Mouse (Mus musculus): ENCODE data around the gene Il24. TPM values are rescaled to one million over a fixed set of nuclear protein-coding genes. Genes with fewer than 3 reads are reported as not detected.

Gene Il24
- polyA plus RNA-seq (2014; fragmentation: Nextera tagmentation; extraction: Ambion mirVana) = not detected in 2 replicates

- Histone ChIP-seq H3K27me3 (replicated peaks; ENCODE audit: control insufficient read depth, insufficient read depth, low read length) (0 out of 2 replicates have a peak, but pooled peaks cover 3% of the 10 kb centered on the region), H3K36me3 (ENCODE audit: control insufficient read depth, insufficient read depth, low read length) (no peaks in the 10 kb centered on the region), H3K9me3 (ENCODE audit: control insufficient read depth, low read length) (no peaks in the 10 kb centered on the region), H3K4me3 (ENCODE audit: low read depth, low read length) (no peak within 1 kb of the TSS), H3K9ac (ENCODE audit: low read depth, low read length) (no peak within 1 kb of the TSS), H3K4me1 (replicated peaks; ENCODE audit: control insufficient read depth, insufficient read depth, low read length) (no peaks in the 10 kb centered on the region), H3K27ac (ENCODE audit: low read depth, low read length) (no peak within 1 kb of the TSS), H3K4me2 (no peak within 1 kb of the TSS)
- DNase-seq (ENCODE audit: low spot score) = no peak
- no peak for ATAC-seq (replicated peaks; ENCODE audit: low FRiP score)
Observed at GRCm38 (mm10) chr1:130887354-130887753, at the start of gene Il24. Il24 (minus strand) TSS chr1:130887454.

DNA sequence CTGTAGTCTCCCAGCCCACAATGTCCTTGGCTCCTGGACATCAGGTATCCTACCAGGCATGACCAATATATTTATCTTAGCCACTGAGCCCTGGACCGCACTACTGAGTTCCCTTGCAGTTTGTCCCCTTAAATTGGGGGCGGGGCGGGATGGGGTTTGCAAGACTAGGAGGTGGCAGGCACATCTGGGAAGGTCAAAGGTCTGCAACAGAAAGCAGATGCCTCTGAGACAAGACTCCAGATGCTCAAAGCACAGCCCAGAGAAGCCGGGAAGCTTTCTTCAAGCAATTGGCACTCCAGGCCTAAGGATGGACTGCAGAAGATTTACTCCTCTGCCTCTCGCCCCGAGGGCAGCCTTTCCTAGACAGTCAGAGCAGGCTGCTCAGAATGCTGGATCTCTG is 49.1 kb upstream of the Il24 start:
- no peaks in the 10 kb centered on the region for H3K9me3 ChIP-seq (ENCODE audit: control insufficient read depth, low read length)
- DNase-seq (ENCODE audit: low spot score) (no peak), ATAC-seq (replicated peaks; ENCODE audit: low FRiP score) (no peak)
- no peaks in the 10 kb centered on the region for H3K4me1 ChIP-seq (replicated peaks; ENCODE audit: control insufficient read depth, insufficient read depth, low read length)
- no peak overlapping the region for H3K27ac ChIP-seq (ENCODE audit: low read depth, low read length)
- no peak overlapping the region for H3K4me2 ChIP-seq
- WGBS = 51% methylated on average over 6 of the region's 6 CpGs
- no peak overlapping the region for H3K4me3 ChIP-seq (ENCODE audit: low read depth, low read length)
- H3K27me3 ChIP-seq (replicated peaks; ENCODE audit: control insufficient read depth, insufficient read depth, low read length) = no peaks in the 10 kb centered on the region
- H3K36me3 ChIP-seq (ENCODE audit: control insufficient read depth, insufficient read depth, low read length) = no peaks in the 10 kb centered on the region
- no peak overlapping the region for H3K9ac ChIP-seq (ENCODE audit: low read depth, low read length)

DNA sequence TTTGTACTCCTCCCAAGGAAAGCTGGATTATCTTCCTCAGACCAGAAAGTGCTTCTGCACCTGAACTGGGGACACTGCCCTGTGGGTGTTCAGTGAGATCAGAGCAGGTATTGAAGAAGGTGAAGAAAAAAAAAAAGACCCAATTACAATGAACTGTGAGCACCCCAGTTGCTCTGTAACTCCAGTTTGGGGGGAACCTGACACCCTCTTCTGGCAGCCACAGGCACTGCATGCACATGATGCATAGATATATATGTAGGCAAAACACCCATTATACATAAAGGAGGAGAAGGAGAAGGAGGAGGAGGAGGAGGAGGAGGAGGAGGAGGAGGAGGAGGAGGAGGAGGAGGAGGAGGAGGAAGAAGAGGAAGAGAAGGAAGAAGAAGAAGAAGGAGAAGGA is 39.2 kb upstream of the Il24 start:
- no peak overlapping the region for H3K27ac ChIP-seq (ENCODE audit: low read depth, low read length)
- DNase-seq (ENCODE audit: low spot score) (no peak), ATAC-seq (replicated peaks; ENCODE audit: low FRiP score) (no peak)
- H3K9ac ChIP-seq (ENCODE audit: low read depth, low read length) = no peak overlapping the region
- no peaks in the 10 kb centered on the region for H3K36me3 ChIP-seq (ENCODE audit: control insufficient read depth, insufficient read depth, low read length)
- H3K4me2 ChIP-seq = no peak overlapping the region
- H3K4me1 ChIP-seq (replicated peaks; ENCODE audit: control insufficient read depth, insufficient read depth, low read length) = no peaks in the 10 kb centered on the region
- no peak overlapping the region for H3K4me3 ChIP-seq (ENCODE audit: low read depth, low read length)
- no peaks in the 10 kb centered on the region for H3K27me3 ChIP-seq (replicated peaks; ENCODE audit: control insufficient read depth, insufficient read depth, low read length)
- H3K9me3 ChIP-seq (ENCODE audit: control insufficient read depth, low read length) = no peaks in the 10 kb centered on the region

GRCm38 (mm10) chr1:130918323-130918980 is 31.2 kb upstream of the Il24 start:
- no peaks in the 10 kb centered on the region for H3K36me3 ChIP-seq (ENCODE audit: control insufficient read depth, insufficient read depth, low read length)
- no peaks in the 10 kb centered on the region for H3K4me1 ChIP-seq (replicated peaks; ENCODE audit: control insufficient read depth, insufficient read depth, low read length)
- DNase-seq (ENCODE audit: low spot score) (no peak), ATAC-seq (replicated peaks; ENCODE audit: low FRiP score) (no peak)
- no peak overlapping the region for H3K4me2 ChIP-seq
- H3K9me3 ChIP-seq (ENCODE audit: control insufficient read depth, low read length) = no peaks in the 10 kb centered on the region
- 6% methylated on average over 1 of the region's 1 CpGs for WGBS
- no peaks in the 10 kb centered on the region for H3K27me3 ChIP-seq (replicated peaks; ENCODE audit: control insufficient read depth, insufficient read depth, low read length)
- H3K4me3 ChIP-seq (ENCODE audit: low read depth, low read length) = no peak overlapping the region
- no peak overlapping the region for H3K27ac ChIP-seq (ENCODE audit: low read depth, low read length)
- no peak overlapping the region for H3K9ac ChIP-seq (ENCODE audit: low read depth, low read length)

DNA sequence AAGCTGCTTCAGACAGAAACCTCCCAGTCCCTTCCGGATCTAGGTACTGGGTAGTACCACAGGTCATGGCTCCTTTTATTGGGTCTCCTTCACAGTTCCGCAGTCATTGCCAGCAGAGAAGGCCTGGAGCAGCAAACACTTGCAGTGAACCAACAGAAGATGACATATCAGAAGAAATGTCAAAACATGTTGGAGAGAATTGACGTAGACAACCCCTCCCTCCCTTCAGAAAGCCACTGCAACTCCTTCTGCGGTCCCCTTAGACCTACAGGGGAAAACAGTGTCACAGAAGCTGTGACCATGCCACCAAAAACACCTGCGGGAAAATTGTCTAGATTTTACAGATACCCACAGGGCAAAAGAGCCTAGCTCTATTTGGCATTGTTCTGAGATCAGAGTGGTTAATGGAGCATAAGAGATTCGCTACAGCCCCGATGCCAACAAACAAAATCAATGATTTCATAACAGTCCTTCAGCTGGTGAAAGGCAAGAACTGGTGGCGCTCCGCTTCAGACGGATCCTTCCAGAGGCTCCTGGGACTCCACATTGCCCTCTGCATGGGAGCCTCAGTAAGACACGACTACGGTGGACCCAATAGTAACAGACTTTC is 24.3 kb upstream of the Il24 start, which contains the start of gene Il20:
TSS of gene Il20 (minus strand) at position 51 of the 610 bp plus-strand sequence.
- Histone ChIP-seq H3K27ac (ENCODE audit: low read depth, low read length) (no peak within 1 kb of the TSS), H3K36me3 (ENCODE audit: control insufficient read depth, insufficient read depth, low read length) (no peaks in the 10 kb centered on the region), H3K4me2 (no peak within 1 kb of the TSS), H3K4me3 (ENCODE audit: low read depth, low read length) (no peak within 1 kb of the TSS), H3K4me1 (replicated peaks; ENCODE audit: control insufficient read depth, insufficient read depth, low read length) (no peaks in the 10 kb centered on the region), H3K9me3 (ENCODE audit: control insufficient read depth, low read length) (no peaks in the 10 kb centered on the region), H3K9ac (ENCODE audit: low read depth, low read length) (no peak within 1 kb of the TSS), H3K27me3 (replicated peaks; ENCODE audit: control insufficient read depth, insufficient read depth, low read length) (no peaks in the 10 kb centered on the region)
- DNase-seq (ENCODE audit: low spot score) (no peak), ATAC-seq (replicated peaks; ENCODE audit: low FRiP score) (no peak)
- 87% methylated on average over 12 of the region's 12 CpGs for WGBS

GRCm38 (mm10) chr1:130902505-130902904 is 15.3 kb upstream of the Il24 start:
- no peak overlapping the region for H3K9ac ChIP-seq (ENCODE audit: low read depth, low read length)
- H3K4me1 ChIP-seq (replicated peaks; ENCODE audit: control insufficient read depth, insufficient read depth, low read length) = no peaks in the 10 kb centered on the region
- H3K4me3 ChIP-seq (ENCODE audit: low read depth, low read length) = no peak overlapping the region
- no peaks in the 10 kb centered on the region for H3K36me3 ChIP-seq (ENCODE audit: control insufficient read depth, insufficient read depth, low read length)
- no peaks in the 10 kb centered on the region for H3K27me3 ChIP-seq (replicated peaks; ENCODE audit: control insufficient read depth, insufficient read depth, low read length)
- H3K9me3 ChIP-seq (ENCODE audit: control insufficient read depth, low read length) = no peaks in the 10 kb centered on the region
- DNase-seq (ENCODE audit: low spot score) = no peak
- H3K4me2 ChIP-seq = no peak overlapping the region
- no peak overlapping the region for H3K27ac ChIP-seq (ENCODE audit: low read depth, low read length)
- 71% methylated on average over 7 of the region's 7 CpGs for WGBS
- ATAC-seq (replicated peaks; ENCODE audit: low FRiP score) = no peak

DNA sequence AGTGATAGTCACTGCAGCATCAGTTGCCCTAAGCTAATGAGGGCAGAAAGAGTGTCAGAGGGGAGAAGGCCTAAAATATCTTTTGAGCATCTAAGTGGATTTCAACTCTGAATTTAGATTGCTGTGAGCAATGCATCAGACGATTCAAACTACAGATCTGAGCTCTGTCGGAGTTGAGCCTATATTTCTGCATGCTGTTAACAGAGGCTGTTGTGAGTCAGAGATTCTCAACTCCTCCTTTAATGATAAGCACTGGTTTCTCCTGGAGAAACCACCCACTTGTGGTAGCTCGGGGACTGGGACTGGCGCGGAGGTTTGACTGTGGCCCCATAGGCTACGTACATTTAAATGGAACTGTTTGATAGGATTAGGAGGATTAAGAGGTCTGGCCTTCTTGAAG is 7.2 kb upstream of the Il24 start:
- Histone ChIP-seq H3K4me3 (ENCODE audit: low read depth, low read length) (no peak overlapping the region), H3K9me3 (ENCODE audit: control insufficient read depth, low read length) (no peaks in the 10 kb centered on the region), H3K27me3 (replicated peaks; ENCODE audit: control insufficient read depth, insufficient read depth, low read length) (no peaks in the 10 kb centered on the region; the same call in 1 of the 2 replicates), H3K36me3 (ENCODE audit: control insufficient read depth, insufficient read depth, low read length) (no peaks in the 10 kb centered on the region), H3K4me2 (no peak overlapping the region), H3K27ac (ENCODE audit: low read depth, low read length) (no peak overlapping the region), H3K4me1 (replicated peaks; ENCODE audit: control insufficient read depth, insufficient read depth, low read length) (no peaks in the 10 kb centered on the region), H3K9ac (ENCODE audit: low read depth, low read length) (no peak overlapping the region)
- no peak for DNase-seq (ENCODE audit: low spot score)
- no peak for ATAC-seq (replicated peaks; ENCODE audit: low FRiP score)
- WGBS = 58% methylated on average over 6 of the region's 6 CpGs

GRCm38 (mm10) chr1:130893329-130894040 is 6.2 kb upstream of the Il24 start:
- no peak overlapping the region for H3K9ac ChIP-seq (ENCODE audit: low read depth, low read length)
- H3K27ac ChIP-seq (ENCODE audit: low read depth, low read length) = no peak overlapping the region
- ATAC-seq (replicated peaks; ENCODE audit: low FRiP score) (no peak), DNase-seq (ENCODE audit: low spot score) (no peak)
- H3K27me3 ChIP-seq (replicated peaks; ENCODE audit: control insufficient read depth, insufficient read depth, low read length) = no peaks in the 10 kb centered on the region; the same call in 1 of the 2 replicates
- H3K4me2 ChIP-seq = no peak overlapping the region
- no peaks in the 10 kb centered on the region for H3K4me1 ChIP-seq (replicated peaks; ENCODE audit: control insufficient read depth, insufficient read depth, low read length)
- WGBS = 77% methylated on average over 9 of the region's 9 CpGs
- no peak overlapping the region for H3K4me3 ChIP-seq (ENCODE audit: low read depth, low read length)
- H3K36me3 ChIP-seq (ENCODE audit: control insufficient read depth, insufficient read depth, low read length) = no peaks in the 10 kb centered on the region
- H3K9me3 ChIP-seq (ENCODE audit: control insufficient read depth, low read length) = no peaks in the 10 kb centered on the region
